8 mouse cellular contexts compared by ENCODE assay signal in the genomic region with DNA sequence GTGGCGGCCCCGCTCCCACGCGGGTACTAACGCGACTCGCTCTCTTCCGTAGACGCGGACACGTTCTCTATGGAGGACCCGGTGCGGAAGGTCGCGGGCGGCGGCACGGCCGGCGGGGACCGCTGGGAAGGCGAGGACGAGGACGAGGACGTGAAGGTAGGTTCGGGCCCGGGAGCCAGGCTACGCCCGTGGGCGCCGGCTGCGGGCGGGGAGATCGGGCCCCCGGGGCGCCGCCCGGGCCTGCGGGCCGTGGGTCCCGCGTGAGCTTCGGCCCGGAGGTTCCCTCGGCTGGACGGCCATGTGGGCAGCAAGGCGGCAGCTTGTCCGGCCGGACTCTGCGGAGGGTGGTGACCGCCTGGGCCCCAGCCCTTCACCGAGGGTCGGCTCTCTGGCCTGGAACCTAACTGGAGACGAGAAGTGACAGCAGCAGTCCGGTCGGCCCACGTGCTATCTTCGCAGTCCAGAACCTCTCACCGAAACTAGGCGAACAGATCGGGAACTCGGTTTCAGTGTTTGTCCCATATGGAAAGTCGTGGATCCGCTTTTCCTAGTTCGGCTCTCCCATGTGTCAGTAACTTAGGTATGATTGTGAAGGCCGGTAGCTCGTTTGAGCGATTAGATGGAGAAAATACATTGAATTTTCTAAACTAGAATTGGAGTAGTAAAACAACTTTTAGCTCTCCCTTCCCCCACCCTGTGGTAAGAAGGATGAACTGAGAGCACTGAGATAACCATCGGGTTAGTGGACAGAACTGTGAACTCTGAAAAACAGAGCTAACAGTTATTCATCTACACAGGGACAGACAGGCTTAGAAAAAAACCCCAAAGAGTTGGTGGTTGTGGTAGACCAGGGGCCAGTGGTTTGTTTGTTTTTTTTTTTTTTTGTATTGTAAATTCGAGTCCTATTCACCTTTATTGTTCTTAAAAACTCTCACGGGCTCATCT. TPM values are rescaled to one million over a fixed set of nuclear protein-coding genes. Genes with fewer than 3 reads are reported as not detected.
A peak's percentile ranks its signal among the peaks of the same experiment; 100 is the strongest.
DNase-seq lines count a peak whose midpoint lies in the region; ATAC-seq and TF ChIP-seq lines count a peak whose summit lies in the region.

No protein-coding gene starts in this region.

- H3K4me1 ChIP-seq in liver, embryonic 14.5 days (replicated peaks; ENCODE audit: control insufficient read depth in 2 of 2, insufficient read depth in 2 of 2, low read length in 1 of 2): peaks cover 5 to 13% of the 10 kb centered on the region in 2 experiments; a peak in 3 of 4 replicates

- H3K9ac ChIP-seq in liver, embryonic 14.5 days (replicated peaks): peak overlapping the region; percentile 100

- ATAC-seq in common myeloid progenitor, adult 5-6 weeks (replicated peaks; ENCODE audit: low read depth, poor library complexity, severe bottlenecking): peak; percentile 18
- peak; percentile 62 for ATAC-seq in liver, embryonic 14.5 days (ENCODE audit: insufficient read depth)

- DNase-seq in right cerebral cortex, adult 18-20 months: peak; percentile 26
- no peak for DNase-seq in right cerebral cortex, postnatal 25 days
- peak; percentile 55 for DNase-seq in gastrocnemius, postnatal 10 days
- peak; percentile 51 for DNase-seq in kidney, adult 9 months
- peak; percentile 42 to 57 (median 53) for DNase-seq in liver, embryonic 14.5 days (ENCODE audit: low read depth in 3 of 3, low spot score in 3 of 3)
- DNase-seq in naive thymus-derived CD4-positive, alpha-beta T cell, adult 2 months (ENCODE audit: low read depth): peak; percentile 52
- DNase-seq in urinary bladder, postnatal 25 days (ENCODE audit: low spot score): peak; percentile 46

- H3K36me3 ChIP-seq in liver, embryonic 14.5 days (replicated peaks; ENCODE audit: control insufficient read depth, insufficient read depth, low read depth): peaks cover 23% of the 10 kb centered on the region

- peak overlapping the region; percentile 95 for H3K27ac ChIP-seq in liver, embryonic 14.5 days

- H3K9me3 ChIP-seq in liver, embryonic 14.5 days (ENCODE audit: control insufficient read depth, low read length): no peaks in the 10 kb centered on the region

- peak overlapping the region; percentile 90 to 99 for H3K4me3 ChIP-seq in liver, embryonic 14.5 days (ENCODE audit: insufficient read depth in 1 of 2, low read depth in 2 of 2, low read length in 2 of 2)

- no peak; the same call in 1 of the 2 replicates for TF ChIP-seq CTCF in liver, embryonic 14.5 days (IDR thresholded peaks at IDR 0.05; ENCODE audit: low read depth)

- under 1% methylated on average over 71 of the region's 71 CpGs for WGBS in liver, embryonic 14.5 days (ENCODE audit: insufficient replicate concordance)

- H3K27me3 ChIP-seq in liver, embryonic 14.5 days (ENCODE audit: control insufficient read depth, insufficient read depth, low read length): no peaks in the 10 kb centered on the region

- peak overlapping the region; percentile 84 for H3K4me2 ChIP-seq in liver, embryonic 14.5 days (ENCODE audit: low read depth)

- no peak for TF ChIP-seq EP300 in liver, embryonic 14.5 days (IDR thresholded peaks at IDR 0.05; ENCODE audit: low read depth)

RNA-seq across cellular contexts. Expression of a gene that starts 0.7 kb away (rescaled TPM):
- 42.5 and 44.9 TPM in 2 replicates for total RNA-seq in common myeloid progenitor, adult 5-6 weeks (2017)
- 10 to 100 TPM; 18.0 to 19.4 TPM for total RNA-seq in gastrocnemius, postnatal 10 days (2021)
- polyA plus RNA-seq in liver, embryonic 14.5 days (2012; rRNA removed): 9.3 and 13.7 TPM in 2 replicates
- 7.2 and 8.7 TPM in 2 replicates for polyA plus RNA-seq in liver, embryonic 14.5 days (2014; fragmentation: Nextera tagmentation; extraction: Ambion mirVana)
